Mouse (Mus musculus) midbrain, embryonic 16.5 days (tissue): ENCODE results near the gene Vmn2r83. TPM values are rescaled to one million over a fixed set of nuclear protein-coding genes. Genes with fewer than 3 reads are reported as not detected.

Experiments used
- ATAC-seq: fragments of 200-750 bp; cut with Nextera tagmentation; 2 replicates; pipeline ENCODE4 v1.8.0; 2017; ENCODE audit warnings: moderate TSS enrichment
- H3K27ac ChIP-seq: fragments of 300-500 bp; sonication (generic); 2 replicates; pipeline ENCODE4 v1.5.1; 2014; ENCODE audit warnings: mild to moderate bottlenecking, low read length, mixed read lengths
- H3K27me3 ChIP-seq: fragments of 300-500 bp; sonication (generic); 2 replicates; pipeline ENCODE4 v1.6.1; 2014; ENCODE audit warnings: low read depth, low read length, mixed read lengths; ENCODE audit not compliant: control insufficient read depth, insufficient read depth
- H3K36me3 ChIP-seq: fragments of 300-500 bp; sonication (generic); 2 replicates; pipeline ENCODE4 v1.6.1; 2014; ENCODE audit warnings: mild to moderate bottlenecking, low read length, moderate library complexity, mixed read lengths; ENCODE audit not compliant: control insufficient read depth, insufficient read depth
- H3K4me1 ChIP-seq: fragments of 300-500 bp; sonication (generic); 2 replicates; pipeline ENCODE4 v1.6.1; 2014; ENCODE audit warnings: mild to moderate bottlenecking, low read length, mixed read lengths; ENCODE audit not compliant: control insufficient read depth, insufficient read depth
- H3K4me2 ChIP-seq: fragments of 300-500 bp; sonication (generic); 2 replicates; pipeline ENCODE4 v1.6.1; 2014; ENCODE audit warnings: mild to moderate bottlenecking, low read length, mixed read lengths
- H3K4me3 ChIP-seq: fragments of 300-500 bp; sonication (generic); 2 replicates; pipeline ENCODE4 v1.5.1; 2014; ENCODE audit warnings: low read depth, mild to moderate bottlenecking, low read length, moderate library complexity, mixed read lengths
- H3K9ac ChIP-seq: fragments of 300-500 bp; sonication (generic); 2 replicates; pipeline ENCODE4 v1.6.1; 2014; ENCODE audit warnings: low read depth, low read length, mixed read lengths
- H3K9me3 ChIP-seq: fragments of 300-500 bp; sonication (generic); replicated peaks from 2 replicates; pipeline ENCODE4 v1.6.1; 2014; ENCODE audit warnings: mild to moderate bottlenecking, low read length, mixed read lengths; ENCODE audit not compliant: control insufficient read depth, poor library complexity, severe bottlenecking
- WGBS: fragments of 180-500 bp; shearing (Covaris S2); extraction: QIAGEN DNeasy Blood & Tissue Kit; methylation state at CpG from one replicate; pipeline ENCODE4 v1.1.7; 2014; 5-methylcytosine and 5-hydroxymethylcytosine counted together
- microRNA-seq: library from miRNA; unstranded; fragments of <30 nt; microRNA quantifications from one replicate; pipeline ENCODE4, GENCODE M21; 2017
- polyA plus RNA-seq: library from polyadenylated mRNA; unstranded; fragments of >200 nt; fragmentation: Nextera tagmentation; extraction: Ambion mirVana; gene quantifications from 2 replicates; pipeline ENCODE4 v1.2.1, GENCODE M21; 2015

The Vmn2r83 gene
- polyA plus RNA-seq, 1 experiment from 2014 or later = not detected

GRCm38 (mm10) chr10:79541522-79541921 is 73.0 kb downstream of the Vmn2r83 start:
- Histone ChIP-seq H3K9me3 (no peaks in the 10 kb centered on the region), H3K36me3 (peaks cover 51% of the 10 kb centered on the region), H3K4me2 (no peak overlapping the region), H3K4me1 (no peaks in the 10 kb centered on the region), H3K27ac (no peak overlapping the region), H3K4me3 (no peak overlapping the region), H3K9ac (no peak overlapping the region), H3K27me3 (no peaks in the 10 kb centered on the region)
- 70% methylated on average over 15 of the region's 15 CpGs for WGBS
- ATAC-seq = no peak

- no peaks in the 10 kb centered on the region for H3K27me3 ChIP-seq
- H3K4me1 ChIP-seq = no peaks in the 10 kb centered on the region
- WGBS = 97% methylated on average over 11 of the region's 11 CpGs
- no peak overlapping the region for H3K9ac ChIP-seq
- H3K4me2 ChIP-seq = no peak overlapping the region
- no peak overlapping the region for H3K27ac ChIP-seq
- peaks cover 56% of the 10 kb centered on the region for H3K36me3 ChIP-seq
- no peak overlapping the region for H3K4me3 ChIP-seq
- no peak for ATAC-seq
- no peaks in the 10 kb centered on the region for H3K9me3 ChIP-seq
Measured at GRCm38 (mm10) chr10:79542171-79542570, 73.6 kb downstream of the Vmn2r83 start.

Small RNAs within 50 kb of the gene (microRNA-seq; reads per million reads assigned to microRNA genes)
- not detected for gene Mir6909

Other genes with a start within 250 kb of the Vmn2r83 start
- not detected in 2 replicates for gene Vmn2r81, start 221.0 kb upstream of the Vmn2r83 start, polyA plus RNA-seq
- gene Vmn2r82, start 112.2 kb upstream of the Vmn2r83 start, polyA plus RNA-seq = not detected in 2 replicates
- 19.2 and 22.4 TPM in 2 replicates for gene Plpp2, start 65.1 kb downstream of the Vmn2r83 start, polyA plus RNA-seq
- 56.2 and 56.8 TPM in 2 replicates for gene Mier2, start 86.5 kb downstream of the Vmn2r83 start, polyA plus RNA-seq
- not detected in 2 replicates for gene Theg, start 118.6 kb downstream of the Vmn2r83 start, polyA plus RNA-seq
- gene C2cd4c, start 145.3 kb downstream of the Vmn2r83 start, polyA plus RNA-seq = 0.66 and 0.95 TPM in 2 replicates
- gene Shc2, start 169.2 kb downstream of the Vmn2r83 start, polyA plus RNA-seq = 23.4 and 25.3 TPM in 2 replicates
- gene Odf3l2, start 177.0 kb downstream of the Vmn2r83 start, polyA plus RNA-seq = 0.78 and 1.0 TPM in 2 replicates
- gene Madcam1, start 195.8 kb downstream of the Vmn2r83 start, polyA plus RNA-seq = 0.69 and 0.94 TPM in 2 replicates
- 96.1 and 107 TPM in 2 replicates for gene Tpgs1, start 200.6 kb downstream of the Vmn2r83 start, polyA plus RNA-seq
- gene Cdc34, start 213.5 kb downstream of the Vmn2r83 start, polyA plus RNA-seq = 73.1 and 81.9 TPM in 2 replicates
- gene Gzmm, start 220.3 kb downstream of the Vmn2r83 start, polyA plus RNA-seq = 1.6 and 1.8 TPM in 2 replicates
- gene Bsg, start 235.8 kb downstream of the Vmn2r83 start, polyA plus RNA-seq = 844 and 915 TPM in 2 replicates
- 0.87 and 0.89 TPM in 2 replicates for gene Hcn2, start 247.9 kb downstream of the Vmn2r83 start, polyA plus RNA-seq